Mouse (Mus musculus) mouse embryonic stem cell (cell line): ENCODE measurements at regions not wholly inside any gene's neighbourhood (a gene's known extent, or its start where the extent isn't known, plus 50 kb on each side); places are given as distances from the start of the nearest gene placed in this dataset.

Source experiments
- in situ Hi-C, 2 experiments: fragments of 300-500 bp; cut with MboI; formaldehyde crosslinking; loops; 1 replicate in 1 of 2; 3 replicates in 1 of 2; pipeline ENCODE4 v1.14.3; 2019 to 2020; ENCODE audit warnings: low sequenced_read_pairs in 2 of 2, low pct_unique_long_range_greater_than_20kb in 1 of 2, mixed read lengths in 1 of 2; ENCODE audit not compliant: unreplicated experiment in 1 of 2

DNA sequence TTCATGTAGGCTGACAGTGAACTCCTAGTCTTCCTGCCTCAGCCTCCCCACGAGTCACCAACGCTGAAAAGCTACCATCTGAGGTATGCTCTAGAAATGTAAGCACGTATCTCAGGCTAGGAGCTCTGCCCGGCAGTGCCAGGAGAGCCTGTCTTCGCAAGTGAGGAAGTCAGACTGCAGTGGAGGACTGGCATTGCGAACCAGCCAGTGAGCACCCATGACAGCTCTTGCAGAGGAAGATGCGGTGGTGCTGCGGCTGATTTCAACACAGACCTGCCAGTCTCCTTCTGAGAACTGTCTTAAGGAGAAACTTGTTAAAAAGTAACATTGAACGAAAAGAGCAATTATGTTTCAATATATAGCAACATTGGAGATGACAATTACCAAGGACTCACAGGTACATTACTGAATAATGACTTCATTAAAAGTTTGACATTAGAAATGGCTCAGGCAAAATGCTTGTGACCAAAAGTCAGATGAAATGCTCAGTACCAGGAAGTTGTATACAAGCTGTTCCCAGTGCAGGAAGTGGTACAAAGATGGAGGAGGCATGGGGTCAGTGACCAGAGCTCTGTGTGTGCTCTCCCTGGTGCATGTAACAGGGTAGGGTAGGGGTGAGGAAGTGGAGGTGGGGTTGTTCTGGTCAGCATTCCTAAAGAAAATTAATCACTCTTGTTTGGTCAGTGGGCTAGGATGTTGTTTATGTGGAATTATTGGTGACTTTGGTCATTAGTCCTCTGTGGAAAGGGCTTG, 58.1 kb upstream of the Slc38a2 start:
- in situ Hi-C loops: no loop called here

DNA sequence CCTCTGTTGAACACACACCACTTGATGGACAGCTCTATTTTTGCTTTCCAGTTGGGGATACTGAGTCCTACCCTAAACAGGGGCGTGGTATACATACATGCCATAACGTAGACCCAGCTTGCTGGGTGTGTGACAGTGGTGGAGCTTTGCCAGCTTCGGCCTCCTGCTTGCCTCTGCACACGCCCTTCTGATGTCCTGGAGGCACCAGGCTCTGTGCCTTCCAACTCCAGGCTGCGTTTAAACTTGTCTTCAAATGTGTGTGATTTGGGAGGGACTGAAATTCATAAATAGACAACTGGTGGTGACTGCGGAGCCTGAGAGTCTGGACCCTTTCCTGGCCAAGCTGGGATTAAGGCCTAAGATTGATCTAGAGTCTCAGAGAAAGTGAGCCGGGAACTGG, 56.9 kb upstream of the Slc38a2 start:
- in situ Hi-C loops: no loop called here

DNA sequence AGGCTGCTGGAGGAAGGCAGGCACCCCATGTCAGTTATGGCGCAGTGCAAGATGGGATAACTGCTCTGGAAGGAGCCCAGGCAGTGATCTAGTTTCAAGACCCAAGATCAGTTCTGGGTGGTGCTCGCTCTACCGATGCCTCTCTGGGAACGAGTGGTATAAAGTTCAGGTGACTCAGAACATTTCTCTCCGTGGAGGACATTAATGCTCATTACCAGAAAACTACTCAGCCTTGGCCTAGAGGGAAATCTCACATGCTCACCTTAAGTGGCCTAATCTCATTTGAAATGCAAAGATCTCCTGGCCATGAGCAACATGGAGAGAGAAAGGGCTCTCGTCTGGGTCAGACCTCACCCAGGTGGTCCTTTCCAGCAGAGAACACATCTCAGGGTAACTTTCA, 56.4 kb upstream of the Slc38a2 start:
- in situ Hi-C loops: no loop called here

GRCm38 (mm10) chr15:96755322-96755942, 55.9 kb upstream of the Slc38a2 start:
- in situ Hi-C loops: no loop called here

DNA sequence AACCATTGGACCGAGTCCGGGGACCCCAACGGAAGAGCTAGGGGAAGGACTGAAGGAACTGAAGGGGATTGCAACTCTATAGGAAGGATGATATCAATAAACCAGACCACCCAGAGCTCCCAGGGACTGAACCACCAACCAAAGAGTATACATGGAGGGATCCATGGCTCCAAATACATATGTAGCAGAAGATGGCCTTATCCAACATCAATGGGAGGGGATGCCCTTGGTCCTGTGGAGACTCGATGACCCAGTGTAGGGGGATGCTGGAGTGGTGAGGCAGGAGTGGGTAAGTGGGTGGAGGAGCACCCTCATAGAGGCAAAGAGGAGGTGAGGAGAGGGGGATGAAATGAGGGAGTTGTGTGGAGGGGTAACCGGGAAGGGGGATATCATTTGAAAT, 54.5 kb upstream of the Slc38a2 start:
- in situ Hi-C loops: no loop called here

DNA sequence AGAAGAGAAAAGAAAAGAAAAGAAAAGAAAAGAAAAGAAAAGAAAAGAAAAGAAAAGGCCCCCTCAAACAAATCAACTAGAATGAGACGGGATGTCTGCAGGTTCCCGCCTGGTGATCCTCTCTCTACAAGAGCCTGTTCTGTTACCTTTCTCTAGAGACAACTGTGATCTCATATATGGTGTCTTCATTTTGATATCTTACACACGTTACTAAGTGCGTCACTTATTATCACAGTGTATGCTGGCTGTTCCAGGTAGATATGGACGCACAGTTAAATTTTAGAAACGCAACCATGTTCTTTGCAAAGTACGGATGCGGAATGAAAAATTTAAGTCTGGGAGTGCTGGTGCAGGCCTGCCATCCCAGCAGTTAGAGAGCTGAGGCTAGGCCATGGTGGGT, 53.2 kb upstream of the Slc38a2 start:
- in situ Hi-C loops: no loop called here

- in situ Hi-C loops: no loop called here
Observed at GRCm38 (mm10) chr15:96752062-96752358, 52.5 kb upstream of the Slc38a2 start.

GRCm38 (mm10) chr15:96751243-96752061, 51.9 kb upstream of the Slc38a2 start:
- in situ Hi-C loops: no loop called here

- in situ Hi-C loops: no loop called here
Observed at GRCm38 (mm10) chr15:96749534-96750256, 50.2 kb upstream of the Slc38a2 start.
